Mouse (Mus musculus) liver, postnatal 0 days (tissue): Measurements from ENCODE around the gene Fam206a.

Experiments
- CTCF ChIP-seq: sonication (generic); IDR thresholded peaks from 2 replicates; pipeline ENCODE4 v1.5.1; 2016; ENCODE audit warnings: antibody characterized with exemption, low read depth
- EP300 ChIP-seq: IDR thresholded peaks from 2 replicates; pipeline ENCODE4 v1.6.1; 2016; ENCODE audit warnings: antibody characterized with exemption, low read depth, mild to moderate bottlenecking

DNA sequence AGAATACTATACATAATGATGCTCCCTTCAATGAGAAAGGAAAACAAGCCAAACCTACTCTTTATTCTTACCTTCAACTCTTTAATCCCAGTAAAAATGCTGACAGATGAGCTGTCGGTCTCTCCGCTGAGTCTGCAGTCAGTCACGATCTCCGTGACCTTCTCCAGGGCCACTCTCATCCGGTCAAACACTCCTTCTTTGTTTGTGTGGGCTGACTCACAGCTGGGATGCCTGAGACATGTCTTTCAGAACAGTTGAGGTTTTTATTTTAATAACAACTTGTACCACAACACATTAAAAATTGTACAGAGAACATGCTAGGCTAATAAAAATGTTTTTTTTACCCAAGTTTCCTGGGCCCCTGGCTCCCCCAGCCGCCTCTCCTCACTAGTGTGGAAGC lies 35.5 kb downstream of the Fam206a start:
- TF ChIP-seq CTCF (no peak), EP300 (no peak)
